Mouse (Mus musculus) cerebellum, postnatal 25 days (tissue): ENCODE results near the gene 2700049A03Rik.

Experiments
- DNase-seq, 2 experiments: peaks; one replicate each; pipeline ENCODE4 v3.0.0; 2021; ENCODE audit warnings: mixed read lengths in 2 of 2

2700049A03Rik gene

DNA sequence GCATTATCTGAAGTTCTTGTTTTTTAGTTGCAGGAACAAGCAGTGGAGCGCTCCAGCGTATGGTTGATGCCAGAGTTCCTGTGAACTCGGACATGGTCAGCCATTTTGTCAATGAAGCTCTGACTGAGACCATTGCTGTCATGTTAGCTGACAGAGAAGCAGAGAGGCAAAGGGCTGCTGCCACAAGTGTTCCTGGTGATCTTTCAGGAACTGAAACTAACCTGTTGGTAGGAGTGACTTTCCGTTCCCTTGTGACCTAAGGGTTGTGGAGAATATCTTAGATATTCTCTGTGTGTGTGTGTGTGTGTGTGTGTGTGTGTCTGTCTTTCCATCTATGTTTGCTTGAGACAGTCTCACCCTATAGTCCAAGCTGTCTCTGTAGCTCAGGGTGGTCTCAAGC, 47.7 kb downstream of the 2700049A03Rik start:
- no peak for DNase-seq

DNA sequence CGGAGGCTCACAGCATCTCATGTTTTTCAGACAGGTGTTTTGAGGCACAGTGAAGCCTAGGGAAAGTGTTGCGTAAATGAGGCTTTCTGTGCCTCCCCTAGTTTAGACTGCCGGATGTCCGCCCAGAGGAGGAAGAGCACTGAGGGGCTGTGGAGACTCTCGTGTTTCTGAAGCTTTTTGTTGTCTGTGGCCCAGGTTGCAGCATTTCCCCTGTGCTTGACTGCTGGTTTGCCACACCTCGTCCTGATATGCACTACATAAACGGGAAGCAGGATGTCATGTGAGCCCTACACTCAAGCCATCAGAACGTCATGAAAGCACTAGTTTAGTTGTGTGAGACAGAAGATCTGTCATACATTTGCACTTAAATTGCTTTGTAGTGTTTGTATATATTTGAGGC, 56.1 kb downstream of the 2700049A03Rik start:
- no peak for DNase-seq

DNA sequence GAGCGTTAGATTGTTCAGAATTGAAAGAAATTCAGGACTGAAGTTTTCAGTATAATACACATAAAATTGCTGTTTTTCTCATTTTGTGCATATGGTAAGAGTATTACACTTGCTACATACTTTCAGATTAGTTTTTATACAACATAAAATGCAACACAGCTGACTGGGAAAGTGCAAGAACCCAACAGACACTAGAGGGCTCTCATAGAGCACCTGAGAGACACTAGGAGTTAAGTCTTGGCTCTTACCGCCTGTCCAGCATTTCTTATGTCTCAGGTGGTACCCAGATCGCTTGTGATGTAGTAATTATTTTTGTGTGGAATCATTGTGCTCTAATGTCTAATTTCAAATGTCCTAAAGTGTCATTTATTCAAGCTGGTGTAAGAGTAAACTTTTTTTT, 61.0 kb downstream of the 2700049A03Rik start:
- peak in 1 of 2 experiments; percentile 41 for DNase-seq

DNA sequence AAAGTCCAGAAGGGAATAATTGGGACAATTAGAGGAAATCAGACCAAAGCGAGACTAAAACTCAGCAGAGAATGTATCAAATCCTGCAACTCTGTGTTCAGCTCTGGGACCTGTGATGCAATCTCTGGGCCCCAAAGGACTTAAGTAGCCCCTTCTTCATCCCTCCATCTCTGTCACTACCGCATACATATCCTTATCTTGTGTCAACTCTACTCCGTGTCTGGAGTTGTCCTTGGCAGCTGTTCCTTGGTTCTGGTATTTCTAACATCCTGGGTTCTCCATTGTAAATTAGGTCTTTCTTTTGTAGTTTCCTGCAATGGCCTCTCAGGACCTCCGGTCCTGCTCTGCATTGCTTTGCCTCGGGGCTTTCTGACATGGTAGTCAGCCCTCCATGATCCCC, 65.1 kb downstream of the 2700049A03Rik start:
- DNase-seq: no peak

DNA sequence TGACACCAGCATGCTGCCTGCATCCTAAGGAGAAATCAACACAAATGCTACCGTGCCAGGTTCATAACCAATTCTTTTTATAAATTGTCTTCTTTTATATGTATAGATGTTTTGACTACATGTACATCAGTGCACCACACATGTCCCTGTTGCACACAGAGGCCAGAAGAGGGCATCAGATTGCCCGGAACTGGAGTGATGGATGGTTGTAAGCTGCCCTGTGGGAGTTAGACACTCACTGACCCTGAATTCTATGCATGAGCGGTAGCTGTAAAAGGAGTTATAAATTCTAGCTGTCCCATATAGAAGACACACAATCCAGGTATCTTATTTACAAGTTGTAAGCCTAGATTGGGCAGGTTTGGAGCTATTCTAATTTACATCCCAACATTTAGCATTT, 67.7 kb downstream of the 2700049A03Rik start:
- DNase-seq: no peak

DNA sequence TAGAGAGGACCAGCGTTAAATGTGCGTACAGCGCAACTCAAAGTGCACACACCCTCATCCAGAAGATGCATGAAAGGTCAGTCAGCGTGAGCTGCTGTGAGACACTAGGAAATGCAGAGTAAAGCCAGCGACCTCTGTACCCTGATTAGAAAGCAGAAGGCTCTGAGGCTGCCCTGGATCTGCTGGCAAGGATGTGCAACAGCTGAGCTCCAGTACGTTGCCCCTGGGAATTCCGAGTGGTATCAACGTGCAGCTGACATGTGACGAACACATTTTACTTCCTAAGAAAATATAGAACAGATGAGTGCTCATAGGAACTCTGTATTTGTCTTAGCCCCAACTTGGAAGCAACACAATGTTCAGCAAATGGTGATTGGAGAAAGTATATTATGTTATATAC, 80.5 kb downstream of the 2700049A03Rik start:
- no peak for DNase-seq

DNA sequence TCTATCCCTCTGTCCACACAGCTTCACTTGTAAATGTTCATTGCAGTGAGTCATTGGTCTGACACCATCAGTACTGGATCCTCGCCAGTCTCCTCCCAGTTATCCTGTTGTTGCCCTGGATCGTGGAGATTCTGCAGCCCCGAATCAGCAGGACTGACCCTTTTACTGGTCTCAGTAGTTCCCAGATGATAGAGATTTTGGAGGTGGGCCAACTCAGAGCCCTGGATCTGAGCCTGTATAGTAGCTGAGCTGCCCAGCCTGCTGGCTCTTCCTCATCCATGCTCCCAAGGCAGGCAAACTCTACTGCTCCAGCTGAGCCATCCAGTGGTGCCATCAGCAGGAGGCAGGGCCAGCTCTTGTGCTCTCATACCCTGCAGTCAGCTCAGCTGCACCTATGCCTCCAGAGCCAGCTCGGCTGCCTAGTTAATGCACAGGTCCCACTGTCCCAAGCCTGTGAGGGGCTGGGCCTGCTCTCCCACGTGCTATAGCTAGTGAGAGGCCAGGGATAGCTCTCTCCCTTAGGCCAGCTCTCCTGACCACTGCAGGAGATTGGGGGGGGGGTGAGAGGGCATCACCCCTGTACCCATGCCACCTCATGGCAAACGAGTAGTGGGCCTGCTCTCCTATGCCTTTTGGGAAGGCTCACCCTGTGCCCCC, 81.3 kb downstream of the 2700049A03Rik start:
- peak in 1 of 2 experiments; percentile 49 for DNase-seq

DNA sequence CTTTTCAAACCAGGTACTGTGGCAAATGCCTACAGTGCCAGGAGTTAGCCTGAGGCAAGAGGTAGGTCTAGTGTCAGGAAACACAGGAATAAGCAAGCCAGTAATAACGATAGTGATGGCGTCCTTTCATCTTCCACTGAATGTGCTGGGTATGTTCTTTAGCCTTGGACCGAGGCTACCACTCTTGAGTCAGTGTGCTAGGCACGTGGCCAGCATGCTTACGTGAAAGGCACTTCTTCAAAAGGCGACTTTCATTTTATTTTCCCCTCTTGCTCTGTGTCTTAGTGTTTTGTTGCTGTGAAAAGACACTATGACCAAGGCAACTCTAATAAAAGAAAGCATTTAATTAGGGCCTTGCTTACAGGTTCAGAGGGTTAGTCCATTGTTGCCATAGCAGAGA, 86.1 kb downstream of the 2700049A03Rik start:
- no peak for DNase-seq

DNA sequence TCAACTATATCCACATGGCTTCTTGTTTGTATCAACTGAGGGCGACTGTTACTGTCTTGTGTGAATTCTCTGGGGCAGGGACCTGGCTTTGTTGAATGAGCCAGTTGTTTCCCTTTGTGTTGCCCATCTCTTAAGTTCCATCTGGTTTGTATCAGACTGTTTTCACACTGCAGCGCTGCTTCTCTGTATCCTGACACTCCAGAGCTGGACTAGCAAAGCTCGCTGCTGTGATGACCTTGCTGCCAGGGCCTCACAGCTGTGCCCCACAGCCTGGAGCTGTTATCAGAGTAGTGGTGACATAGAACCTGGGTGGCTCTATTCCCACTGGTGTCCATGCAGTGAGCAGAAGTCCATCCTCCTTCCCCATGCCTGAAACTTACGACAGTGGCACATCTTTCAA, 91.1 kb downstream of the 2700049A03Rik start:
- DNase-seq: no peak

DNA sequence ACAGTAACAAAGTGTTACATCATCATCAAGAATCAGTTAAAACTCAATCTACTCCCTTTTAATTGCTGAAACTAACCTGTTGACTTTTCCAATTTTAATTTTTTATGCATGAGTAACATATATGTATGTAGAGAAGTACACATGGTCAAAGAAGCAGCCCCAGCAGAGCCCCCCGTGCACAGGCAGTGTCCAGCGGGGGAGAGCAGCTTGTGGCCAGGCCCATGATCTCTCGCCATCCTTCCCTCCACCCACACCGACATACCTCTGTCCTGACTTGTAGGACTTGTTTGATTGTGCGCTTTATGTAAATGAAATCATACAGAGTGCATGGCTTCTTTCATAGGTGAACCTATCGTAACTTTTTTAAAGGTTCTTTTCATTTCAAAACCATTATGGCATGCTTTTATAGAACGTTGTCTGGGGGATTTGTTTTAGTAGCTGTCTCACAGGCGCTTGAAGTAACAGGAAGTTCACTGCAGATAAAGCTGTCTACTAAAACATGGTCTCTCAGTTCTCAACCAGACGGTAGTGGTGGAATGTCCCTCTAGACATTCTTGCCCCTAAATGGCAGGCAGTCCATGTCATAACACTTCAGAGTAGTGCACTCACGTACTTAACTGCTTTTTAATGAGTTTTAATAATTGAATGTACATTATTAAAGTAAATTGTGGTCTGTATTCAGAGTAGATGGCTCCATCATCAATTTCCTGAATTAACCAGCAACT, 92.4 kb downstream of the 2700049A03Rik start:
- no peak for DNase-seq

DNA sequence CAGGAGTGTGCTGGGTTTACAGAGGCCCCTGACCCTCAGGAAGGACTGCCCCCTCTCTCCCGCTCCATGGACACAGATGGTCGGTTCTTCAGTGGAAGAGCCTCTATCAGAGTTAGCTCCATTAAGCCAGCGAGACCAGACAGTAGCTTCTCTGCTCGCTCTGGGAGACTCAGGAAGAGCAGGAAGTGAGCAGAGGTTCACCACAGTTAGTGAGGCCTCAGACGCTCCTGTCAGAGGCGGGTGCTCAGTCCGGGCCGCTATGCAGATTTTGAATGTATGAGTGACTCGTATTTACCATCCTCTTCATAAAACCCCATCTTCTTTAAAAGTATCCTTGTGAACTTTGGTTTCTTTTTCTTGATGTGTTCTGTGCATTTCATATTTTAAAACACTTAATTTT, 94.9 kb downstream of the 2700049A03Rik start:
- DNase-seq: no peak

DNA sequence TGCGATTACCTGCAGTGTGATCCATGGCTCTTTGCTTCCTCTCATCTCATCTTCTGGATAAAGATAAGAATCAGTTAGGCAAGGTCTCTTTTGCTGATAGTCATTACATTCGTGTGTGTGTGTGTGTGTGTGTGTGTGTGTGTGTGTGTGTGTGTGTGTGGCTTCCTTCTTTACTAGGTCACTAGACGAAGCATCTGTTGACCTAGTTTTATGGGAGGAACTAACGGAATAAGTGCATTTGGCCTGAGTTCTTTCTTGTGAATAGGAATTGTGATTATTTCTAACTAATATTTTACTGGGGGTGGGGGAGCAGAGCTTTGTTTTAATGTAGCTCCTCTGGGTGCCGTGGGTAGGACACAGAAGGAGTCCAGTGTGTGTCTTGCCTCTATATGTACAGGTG, 96.8 kb downstream of the 2700049A03Rik start:
- no peak for DNase-seq

DNA sequence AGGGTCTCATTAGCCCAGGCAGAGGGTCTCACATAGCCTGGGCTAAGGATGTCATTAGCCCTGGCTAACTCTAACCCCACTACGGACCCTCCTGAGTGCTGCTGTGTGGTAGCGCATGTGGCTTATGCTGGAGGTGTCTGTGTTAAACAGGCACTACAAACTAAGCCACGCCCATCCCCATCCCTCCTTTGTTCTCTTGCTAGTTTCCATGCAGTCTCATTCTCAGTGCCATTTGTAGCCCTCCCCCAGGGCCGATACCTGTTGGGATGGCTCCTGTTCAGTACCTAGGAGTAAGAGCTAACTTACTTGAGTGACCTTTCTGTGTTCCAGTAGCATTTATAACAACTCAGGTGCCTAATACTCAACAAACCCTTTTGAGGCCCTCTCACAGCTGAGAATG, 100.4 kb downstream of the 2700049A03Rik start:
- DNase-seq: no peak

DNA sequence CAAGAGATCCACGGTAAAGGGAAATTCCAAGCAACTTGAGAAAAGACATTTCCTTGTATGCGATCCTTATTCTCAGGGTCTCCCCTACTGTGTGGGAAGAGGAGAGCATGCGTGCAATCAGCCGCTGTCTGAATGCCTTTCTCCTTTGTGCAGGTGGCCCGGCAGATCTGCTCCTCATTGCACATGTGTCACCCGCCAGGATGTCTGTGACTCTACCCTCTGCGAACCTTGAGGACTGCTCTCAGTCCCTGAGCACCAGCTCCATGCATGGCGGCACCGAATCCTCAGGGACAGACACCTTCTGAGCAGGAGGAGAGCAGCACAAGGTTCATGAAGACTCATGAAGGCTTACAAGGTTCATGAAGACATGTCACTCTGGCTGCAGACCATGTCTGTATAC, 106.1 kb downstream of the 2700049A03Rik start:
- no peak for DNase-seq

DNA sequence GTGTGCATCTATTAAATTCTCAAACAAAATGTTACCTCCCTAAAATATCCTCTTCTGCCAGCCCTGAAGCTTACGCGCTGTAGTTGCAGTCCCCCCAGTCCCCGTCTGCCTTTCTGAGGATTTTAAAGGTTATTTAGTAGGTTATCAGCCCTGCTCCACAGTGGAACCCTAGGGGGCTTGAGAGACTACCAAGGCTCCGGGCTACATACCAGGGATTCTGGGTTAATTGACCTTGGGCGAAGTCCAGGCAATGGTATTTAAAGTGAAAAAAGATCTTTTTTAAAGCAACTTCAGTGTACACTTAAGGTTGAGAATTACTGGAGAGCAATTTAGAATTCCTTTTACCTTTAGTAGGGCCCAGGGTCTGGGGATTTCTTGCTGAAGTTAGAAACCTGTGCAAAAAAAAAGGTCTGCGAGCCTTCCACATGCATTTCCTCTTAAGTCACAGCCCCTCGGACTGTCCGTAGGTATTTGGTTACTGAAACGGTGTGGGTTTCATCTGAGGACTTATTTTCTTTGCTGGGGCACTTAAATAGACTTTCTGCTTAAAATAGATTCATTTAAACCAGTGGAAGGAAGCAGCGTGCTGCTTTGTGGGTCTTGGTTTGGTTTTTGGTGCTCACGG, 108.2 kb downstream of the 2700049A03Rik start:
- DNase-seq: no peak

DNA sequence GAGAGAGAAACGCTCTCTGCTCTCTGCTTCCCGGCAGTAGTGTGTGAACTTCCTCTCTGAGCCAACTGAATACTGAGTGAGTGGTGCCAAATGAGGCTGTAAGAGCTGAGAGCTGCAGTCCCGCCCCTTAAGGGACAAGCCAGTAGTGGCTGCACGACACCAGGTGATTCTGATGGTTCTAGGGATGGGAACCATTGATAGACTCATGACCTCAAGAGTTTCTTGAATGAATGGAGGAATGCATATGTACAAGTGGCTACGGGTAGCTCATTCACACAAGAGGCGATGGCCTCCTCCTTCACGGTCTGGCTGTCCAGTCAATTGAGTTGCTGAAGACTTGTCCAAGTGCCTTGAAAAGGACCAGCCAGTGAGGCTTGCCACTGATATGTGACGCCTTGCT, 110.5 kb downstream of the 2700049A03Rik start:
- no peak for DNase-seq

DNA sequence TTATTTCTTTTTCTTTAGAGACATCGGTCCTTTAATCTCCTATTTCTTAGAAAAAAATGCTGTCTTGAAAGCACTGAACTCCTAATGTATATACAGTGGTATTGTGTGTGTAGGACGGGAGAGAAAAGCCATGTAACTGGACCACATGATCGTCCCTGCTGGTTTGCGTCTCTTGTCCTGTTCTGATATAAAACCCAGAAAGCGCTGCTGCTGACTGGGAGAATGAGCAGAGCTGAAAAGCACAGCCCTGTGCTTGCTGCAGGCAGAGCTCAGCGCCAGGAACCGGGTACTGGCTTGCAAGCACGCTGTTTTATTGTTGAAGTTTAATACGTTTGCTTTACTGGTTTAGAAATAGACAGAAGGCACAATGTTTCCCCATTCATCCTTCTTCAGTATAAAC, 112.7 kb downstream of the 2700049A03Rik start:
- no peak for DNase-seq

DNA sequence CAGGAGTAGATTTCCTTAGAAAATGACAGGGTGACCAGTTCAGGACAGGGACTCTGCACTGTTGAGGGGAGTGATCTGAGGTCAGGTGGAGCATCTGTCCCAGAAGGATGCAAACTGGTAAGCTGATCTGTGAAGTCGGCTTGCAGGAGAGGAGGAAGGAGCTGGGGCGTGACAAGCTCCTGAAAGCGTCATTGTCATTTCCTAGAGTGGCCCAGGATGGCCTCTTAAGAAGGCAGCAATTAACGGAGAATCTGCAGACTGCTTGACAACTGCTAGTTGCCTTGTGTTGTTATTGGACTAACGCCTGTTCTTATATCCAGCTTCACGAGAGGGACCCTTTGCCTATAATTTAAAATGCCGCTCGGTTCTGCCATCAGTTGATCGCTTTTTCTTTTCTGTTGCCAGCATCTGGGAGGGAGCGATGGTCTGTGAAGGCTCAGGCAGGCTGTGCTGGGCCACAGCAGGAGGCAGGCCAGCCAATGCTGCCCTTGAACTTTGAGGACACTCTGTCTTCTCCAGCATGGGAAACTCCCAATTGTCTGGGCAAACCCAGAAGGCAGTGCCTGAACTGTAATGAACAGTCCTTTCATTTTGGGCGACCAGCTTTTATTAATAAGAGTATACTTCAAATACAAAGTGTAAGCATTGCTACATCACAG, 116.0 kb downstream of the 2700049A03Rik start:
- DNase-seq: no peak

DNA sequence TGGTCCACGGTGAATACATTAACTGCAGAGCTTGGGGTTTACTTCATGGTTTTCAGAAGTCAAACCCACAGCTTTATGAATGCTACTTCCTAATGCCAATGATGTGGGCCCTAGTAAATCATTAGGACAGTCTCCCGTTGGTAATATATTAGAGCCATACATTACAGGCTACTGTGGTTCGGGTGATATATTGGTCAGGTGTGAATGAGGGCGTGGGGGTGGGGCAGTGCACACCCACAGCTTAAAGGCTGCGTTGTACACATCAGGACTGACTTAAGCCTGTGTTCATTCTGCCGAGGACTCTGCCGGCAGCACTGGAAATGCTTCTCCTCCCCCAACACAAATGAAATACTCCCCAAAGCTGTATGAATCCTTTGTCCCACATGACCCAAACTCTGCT, 118.1 kb downstream of the 2700049A03Rik start:
- DNase-seq: no peak

DNA sequence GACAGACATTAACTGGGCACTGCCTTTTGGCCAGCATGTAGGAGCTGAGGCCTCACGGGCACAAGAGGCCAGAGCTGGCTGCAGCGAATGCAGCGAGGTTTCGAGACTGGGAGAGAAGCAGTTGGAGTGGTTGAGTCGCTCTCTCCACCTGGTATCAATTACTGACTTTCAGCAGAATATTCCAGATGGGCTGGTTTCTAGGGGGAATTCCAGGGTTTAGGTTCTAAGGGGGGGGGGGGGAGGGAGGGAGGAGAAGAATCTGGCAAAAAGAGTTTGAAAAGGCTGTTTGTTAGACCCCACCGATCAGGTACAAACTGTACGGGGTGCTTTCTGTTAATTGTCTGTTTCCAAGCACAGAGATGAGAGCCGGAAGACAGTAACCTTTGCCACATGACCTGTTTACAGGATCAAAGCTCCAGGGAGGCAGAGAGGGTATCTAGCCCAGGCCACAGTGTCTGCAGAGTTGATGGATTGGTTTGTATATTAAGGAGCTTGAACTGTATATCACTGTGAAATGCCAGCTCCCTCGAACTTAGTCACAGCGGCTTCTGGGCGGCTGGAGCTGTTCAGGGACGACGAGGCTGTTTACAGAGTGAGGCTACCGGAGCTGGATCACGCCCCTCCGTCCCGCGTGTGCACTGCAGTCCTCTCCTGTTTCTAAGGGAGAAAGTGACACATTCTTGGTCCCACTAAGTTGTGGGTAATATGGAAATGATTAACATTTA, 121.7 kb downstream of the 2700049A03Rik start:
- DNase-seq: no peak

DNA sequence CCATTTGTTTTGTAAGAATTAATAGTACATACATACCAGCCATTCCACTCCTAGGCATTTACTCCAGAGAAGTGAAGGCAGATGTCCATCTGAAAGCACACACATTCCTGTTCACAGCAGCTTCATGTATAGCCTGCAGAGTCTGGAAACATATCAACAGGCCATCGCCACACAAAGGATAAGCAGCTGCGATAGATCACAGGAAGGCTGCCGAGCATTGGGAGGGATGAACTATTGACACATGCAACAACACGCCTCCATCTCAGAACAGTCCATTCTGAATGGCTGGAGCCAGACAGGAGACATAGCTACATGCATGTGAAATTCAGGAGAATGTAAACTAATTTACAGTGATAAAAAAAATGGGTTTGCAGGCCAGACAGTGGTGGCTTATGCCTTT, 127.6 kb downstream of the 2700049A03Rik start:
- DNase-seq: no peak

DNA sequence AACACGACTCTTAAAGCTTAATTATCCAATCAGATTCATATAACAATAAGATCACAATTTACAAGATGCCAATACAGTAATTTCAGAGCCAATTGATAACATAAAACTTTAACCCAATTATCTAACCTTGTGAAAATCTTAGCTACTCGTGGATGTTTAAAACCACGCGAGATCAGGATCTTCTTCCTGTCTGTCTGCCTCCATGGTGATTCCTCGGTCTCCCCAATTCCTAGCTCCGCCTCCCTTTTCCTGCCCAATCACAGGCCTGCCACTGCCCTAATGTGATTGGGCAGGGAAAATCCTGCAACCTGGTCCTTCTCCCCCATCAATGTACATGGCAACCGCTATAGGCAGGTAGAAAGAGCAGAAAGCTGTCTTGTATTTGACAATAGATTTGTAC, 132.7 kb downstream of the 2700049A03Rik start:
- DNase-seq: no peak

DNA sequence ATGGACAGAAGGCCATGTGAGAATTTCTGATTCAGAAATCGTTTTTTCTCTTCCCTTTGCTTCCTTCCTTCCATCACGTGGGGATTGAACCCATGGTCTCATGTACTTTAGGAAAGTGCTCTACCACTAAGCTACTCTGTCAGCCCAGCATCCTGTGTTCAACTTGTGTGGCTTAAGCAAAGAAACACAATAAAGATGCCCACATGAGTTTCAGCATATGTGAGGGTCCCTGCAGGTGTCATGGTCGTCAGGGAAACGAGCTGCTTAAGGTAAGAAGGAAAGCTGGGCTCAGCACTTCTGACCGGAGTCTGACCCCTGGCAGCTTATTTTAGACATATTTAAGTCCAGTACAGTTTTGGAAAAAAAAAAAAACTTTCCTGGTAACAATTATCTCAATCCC, 134.5 kb downstream of the 2700049A03Rik start:
- no peak for DNase-seq
